Mouse (Mus musculus): Measurements from ENCODE around the gene Scd4.

The Scd4 gene

DNA sequence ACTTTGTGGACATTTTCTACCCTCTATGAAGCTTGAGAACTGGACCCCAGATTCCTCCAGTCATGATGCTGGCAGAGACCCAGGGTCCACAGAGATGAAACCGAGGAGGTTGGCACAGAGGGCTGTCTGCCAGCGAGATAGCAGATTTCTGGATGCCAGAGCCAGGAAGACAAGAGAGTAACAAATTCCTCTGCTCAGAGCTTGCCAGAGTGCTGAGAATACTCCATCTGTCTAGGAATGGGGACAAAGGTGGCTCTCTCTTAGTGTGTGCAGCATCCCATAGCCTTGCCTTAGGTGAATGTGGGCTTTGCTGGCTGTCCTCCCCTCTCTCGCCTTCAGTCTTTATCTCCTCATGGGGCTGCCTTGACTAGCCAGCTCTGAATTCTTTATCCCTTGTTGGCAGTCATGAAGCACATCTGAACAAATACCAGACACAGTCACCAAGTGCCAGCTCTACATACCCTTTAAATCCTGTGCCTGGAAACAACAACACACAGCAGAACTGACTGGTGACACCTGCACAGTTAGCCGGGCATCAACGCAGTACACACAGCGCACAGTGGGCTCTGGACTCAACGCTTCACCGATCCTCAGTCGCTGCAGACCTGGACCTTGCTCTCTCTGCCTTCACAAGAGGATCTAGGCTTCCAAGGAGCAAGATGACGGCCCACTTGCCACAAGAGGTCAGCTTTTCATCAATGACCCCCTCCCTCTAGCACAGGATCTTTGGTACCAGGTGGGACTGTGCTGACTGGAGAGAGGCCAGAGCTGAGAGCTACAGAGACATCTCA lies at the start of gene Scd4:
Scd4 (plus strand) TSS at position 260 of the 791 bp plus-strand sequence.
- no peak for DNase-seq (ENCODE audit: low spot score)

DNA sequence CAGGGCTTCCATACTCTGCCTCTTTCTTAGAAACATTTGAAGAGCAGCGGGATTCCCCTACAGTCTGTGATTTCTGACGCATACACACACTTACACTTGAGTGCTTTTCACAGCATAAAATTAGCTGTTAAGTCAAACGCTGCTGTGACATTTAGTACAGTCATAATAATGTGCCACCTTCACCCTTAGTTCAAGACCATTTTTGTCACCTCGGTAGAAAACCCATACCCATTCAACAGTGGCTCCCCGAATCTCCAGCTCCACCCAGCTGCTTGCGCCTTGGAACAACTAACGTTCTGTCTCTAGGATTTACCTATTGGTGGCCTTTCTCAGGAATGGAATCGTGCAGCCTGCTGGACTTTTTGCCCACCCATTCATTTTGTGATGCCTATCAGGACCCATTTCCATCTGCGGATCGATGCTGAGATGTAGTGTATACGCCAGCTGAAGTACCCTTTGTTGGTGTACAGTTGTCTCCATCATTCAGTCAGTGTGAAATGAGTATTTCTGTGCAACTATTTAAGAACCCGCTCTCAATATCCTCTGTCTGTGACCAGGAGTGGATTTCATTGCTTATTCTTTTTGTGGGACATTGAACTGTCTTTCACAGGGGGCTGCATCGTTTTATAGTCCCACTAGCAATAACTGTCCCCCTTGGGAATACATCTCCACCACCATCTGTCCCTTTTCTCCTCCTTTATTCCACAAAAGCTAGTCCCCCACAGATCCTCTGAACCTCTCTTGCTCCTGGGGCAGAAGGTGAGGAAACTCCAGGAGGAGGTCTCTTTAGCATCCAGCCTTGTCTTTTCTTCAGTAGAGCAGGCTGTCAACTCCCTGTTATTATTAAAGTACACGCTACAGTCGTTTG lies 49.5 kb upstream of the Scd4 start:
- no peak for DNase-seq (ENCODE audit: low spot score)

DNA sequence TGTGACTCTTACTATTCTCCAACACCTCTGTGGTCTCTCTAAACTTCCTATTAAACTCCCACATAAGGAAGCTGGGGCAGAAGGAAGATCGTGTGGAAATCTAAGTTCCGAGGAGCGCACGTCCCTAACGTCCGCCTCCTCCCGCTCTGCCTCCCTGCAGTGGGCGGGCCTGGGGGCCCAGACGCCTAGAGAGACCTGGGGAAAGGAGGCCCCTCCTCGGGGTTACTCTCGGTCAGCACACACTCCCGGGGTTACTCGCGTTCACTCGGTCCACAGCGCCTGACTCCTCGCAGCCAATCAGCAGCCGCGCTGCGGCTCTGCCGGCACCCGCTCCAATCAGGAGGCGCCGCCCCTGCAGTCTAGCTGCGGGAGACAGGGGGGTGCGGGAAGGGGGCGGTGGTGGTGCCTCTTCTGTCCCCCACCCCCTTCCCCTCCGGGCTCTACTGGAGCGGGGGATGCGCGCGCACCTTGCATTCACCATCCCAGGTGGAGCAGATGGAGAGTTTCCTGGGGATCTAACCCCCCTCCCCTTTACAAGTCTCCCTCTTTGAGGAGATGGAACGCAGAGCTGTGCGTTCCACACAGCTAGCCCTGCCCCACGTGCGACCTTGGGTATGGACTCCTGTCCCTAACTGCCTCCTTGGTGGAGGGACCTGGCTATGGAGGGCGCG lies 48.7 kb upstream of the Scd4 start:
- DNase-seq (ENCODE audit: low spot score), result peak; percentile 75

GRCm38 (mm10) chr19:44284723-44285122 lies 48.2 kb upstream of the Scd4 start:
- DNase-seq (ENCODE audit: low spot score), result no peak

GRCm38 (mm10) chr19:44285554-44285953 lies 47.3 kb upstream of the Scd4 start:
- DNase-seq (ENCODE audit: low spot score), result no peak

DNA sequence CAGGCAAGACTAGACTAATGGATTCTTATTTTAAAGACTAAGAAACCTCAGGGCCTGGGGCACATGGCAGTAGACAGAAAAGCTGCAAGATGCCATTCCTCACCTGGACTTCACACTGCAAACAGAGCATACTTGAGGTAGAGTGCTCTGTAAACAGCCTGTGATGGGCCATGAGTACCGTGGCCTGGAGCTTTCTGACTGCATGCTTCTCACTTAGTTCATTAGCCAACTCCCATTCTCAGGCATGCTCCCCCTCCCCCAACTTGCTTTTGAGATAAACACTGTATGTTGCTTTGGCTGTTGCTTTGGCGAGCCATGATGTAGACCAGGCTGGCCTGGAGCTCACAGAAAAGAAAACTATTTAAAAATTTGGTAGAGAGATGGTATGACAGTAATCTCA lies 46.8 kb upstream of the Scd4 start:
- no peak for DNase-seq (ENCODE audit: low spot score)

GRCm38 (mm10) chr19:44287415-44288110 lies 45.3 kb upstream of the Scd4 start:
- DNase-seq (ENCODE audit: low spot score), result no peak

DNA sequence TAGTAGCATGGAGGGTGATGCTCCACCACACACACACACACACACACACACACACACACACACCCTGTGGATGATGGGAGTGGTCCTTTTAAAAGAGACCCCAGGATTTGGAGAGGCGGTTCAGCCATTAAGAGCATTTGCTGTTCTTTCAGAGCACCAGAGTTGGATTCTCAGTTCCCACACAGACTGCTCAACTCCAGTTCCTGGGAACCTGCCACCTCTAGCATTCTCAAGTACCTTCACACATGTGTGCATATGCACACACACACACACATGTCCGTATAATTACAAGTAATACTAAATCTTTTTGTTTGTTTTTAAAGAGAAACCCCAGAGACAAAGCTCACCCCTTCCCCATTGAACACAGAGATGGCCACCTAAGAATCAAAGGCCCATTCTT lies 40.8 kb upstream of the Scd4 start:
- no peak for DNase-seq (ENCODE audit: low spot score)

- no peak for DNase-seq (ENCODE audit: low spot score)
These were observed 40.4 kb upstream of the Scd4 start for GRCm38 (mm10) chr19:44292483-44292882.

DNA sequence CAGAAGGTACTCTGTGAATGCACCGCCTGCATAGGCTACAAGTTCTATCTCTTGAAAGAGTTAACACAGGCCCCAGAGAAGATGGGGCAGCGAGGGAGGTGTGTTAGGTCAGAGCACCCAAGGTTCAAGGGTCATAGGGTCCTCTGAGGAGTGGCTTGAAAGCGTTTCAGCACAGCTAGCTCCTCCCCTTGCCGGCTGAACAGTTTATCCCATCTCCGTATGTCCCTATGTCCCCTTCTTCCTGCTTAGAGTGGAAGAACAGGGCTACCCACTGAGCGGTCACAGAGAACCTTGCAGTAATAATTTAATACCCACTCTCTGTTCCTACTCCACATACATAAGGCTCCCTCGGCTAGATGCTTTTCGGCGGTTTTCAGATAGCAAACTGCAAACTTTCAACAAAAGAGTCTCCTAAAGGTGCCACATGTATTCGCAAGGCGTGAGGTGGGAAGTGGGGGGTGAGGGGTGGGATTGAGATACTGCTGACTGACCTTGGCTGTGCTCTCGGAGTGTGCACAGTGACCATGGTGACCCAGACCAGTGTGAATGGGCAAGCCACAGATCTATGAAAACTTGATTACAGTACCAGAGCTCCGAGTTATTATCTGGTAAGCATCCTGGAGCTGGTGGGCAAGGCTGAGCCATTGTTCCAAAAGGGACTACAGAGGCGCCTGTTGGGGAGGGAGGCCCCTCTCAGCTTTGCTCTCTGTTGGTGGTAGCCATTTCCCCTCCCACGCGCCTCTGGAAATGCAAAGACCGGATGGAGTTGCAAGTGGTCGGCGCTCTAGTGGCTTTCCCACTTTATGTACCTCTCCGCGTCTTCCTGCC lies 39.7 kb upstream of the Scd4 start, which contains the start of gene Scd2:
Scd2 (plus strand) TSS at position 734 of the 828 bp plus-strand sequence.
- DNase-seq (ENCODE audit: low spot score), result no peak

DNA sequence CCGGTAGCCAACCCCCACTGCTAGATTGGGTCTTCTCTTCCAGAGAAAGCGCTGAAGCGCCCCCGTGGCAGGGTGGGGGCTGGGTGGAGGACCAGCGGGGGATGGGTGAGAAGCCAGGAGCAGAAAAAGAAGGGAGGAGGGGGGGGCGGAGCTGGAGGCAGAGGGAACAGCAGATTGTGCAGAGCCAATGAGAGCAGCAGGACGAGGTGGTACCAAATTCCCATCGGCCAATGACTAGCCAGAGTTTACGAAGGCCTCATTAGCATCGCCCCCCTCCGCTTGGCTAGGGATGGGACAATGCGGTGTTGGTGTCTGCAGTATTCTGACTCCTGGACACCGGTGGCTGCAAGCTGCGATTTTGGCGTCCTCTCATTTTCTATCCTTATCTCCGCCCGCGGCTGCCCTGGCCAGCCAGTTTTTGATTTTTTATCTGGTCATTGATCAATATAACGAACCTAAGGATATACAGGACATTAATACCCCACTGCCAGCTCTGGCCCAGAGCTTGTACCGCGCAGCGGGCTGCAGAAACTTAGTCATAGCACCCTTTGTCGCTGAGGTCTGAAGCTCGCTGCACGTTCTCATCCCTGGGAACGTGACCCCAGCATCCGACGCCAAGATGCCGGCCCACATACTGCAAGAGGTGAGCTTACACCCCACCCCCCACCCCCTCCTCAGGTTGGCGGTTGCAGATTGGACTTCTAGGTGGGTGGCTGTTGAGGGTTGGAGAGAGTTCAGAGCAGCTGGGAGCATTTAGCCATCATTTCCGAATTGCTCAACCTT lies 38.9 kb upstream of the Scd4 start:
- peak; percentile 89 for DNase-seq (ENCODE audit: low spot score)

GRCm38 (mm10) chr19:44294588-44295041 lies 38.3 kb upstream of the Scd4 start:
- DNase-seq (ENCODE audit: low spot score), result peak; percentile 82

DNA sequence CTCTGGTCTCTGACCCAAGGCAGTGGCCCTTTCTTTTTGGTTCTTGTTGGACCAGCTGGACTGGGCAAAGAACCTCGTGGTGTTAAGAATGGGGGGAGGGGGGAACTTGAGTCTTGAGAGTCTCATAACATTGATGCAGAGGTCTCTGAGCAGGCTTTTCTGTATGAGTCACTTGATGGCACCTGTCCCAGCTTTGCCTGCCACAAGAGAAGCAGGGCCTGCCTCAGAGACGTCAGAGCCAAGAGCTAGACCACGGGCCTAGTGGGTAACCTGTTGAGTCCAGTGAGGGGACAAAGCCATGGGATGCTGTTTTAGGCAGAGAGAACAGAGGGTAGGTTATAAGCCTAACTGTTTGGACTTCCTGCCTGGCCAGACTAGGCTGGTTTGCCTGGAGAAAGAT lies 37.6 kb upstream of the Scd4 start:
- DNase-seq (ENCODE audit: low spot score), result no peak

- DNase-seq (ENCODE audit: low spot score), result peak; percentile 89
These were observed 37.2 kb upstream of the Scd4 start for GRCm38 (mm10) chr19:44295741-44296140.

GRCm38 (mm10) chr19:44296186-44296585 lies 36.7 kb upstream of the Scd4 start:
- DNase-seq (ENCODE audit: low spot score), result no peak

DNA sequence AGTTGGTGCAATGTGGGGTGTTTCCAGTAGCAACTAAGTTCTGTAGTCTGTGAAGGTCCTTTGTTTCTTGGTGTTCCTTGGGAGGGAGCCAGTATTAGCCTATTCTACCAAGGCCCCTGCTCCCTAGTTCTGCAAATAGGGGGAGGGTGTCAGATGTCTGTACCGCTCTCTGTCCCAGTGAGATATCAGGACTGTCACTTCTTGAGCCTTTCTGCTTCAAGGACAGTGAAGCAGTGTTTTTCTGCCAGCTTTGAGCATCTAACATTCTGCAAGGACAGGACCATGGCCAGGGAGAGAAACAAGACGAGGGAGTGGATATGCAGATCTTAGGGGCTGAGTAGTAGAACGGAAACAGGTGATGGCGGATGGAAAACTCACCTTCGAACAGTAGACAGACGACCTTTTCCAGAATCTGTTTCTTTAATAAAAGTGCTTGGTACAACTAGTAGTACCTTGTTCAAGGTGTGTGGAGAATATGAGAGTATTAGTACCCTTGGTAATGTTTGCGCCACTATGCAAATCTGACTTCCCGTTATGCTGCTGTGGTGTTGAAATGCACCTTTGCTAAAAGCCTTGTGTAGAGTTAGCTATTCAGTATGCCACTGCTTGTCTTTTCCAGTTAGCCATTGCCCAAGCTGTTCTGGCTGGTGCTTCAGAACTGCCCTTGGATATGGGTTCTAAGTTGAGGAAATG lies 35.7 kb upstream of the Scd4 start:
- DNase-seq (ENCODE audit: low spot score), result no peak

DNA sequence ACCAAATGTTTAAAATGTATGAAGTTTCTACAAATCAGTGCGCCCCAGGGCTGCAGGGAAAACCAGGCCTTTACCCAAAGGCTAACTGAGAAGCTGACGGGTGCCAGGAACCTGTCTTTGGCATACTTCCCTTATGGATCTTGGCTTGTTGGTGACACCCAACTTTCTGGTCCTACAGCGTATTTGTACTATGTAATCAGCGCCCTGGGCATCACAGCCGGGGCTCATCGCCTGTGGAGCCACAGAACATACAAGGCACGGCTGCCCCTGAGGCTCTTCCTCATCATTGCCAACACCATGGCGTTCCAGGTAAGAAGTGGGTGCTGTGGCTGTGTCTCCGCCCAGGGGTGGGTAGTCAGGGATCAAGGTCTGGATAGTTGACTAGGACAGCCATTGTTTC lies 35.0 kb upstream of the Scd4 start:
- DNase-seq (ENCODE audit: low spot score), result no peak

GRCm38 (mm10) chr19:44299078-44299477 lies 33.8 kb upstream of the Scd4 start:
- no peak for DNase-seq (ENCODE audit: low spot score)

DNA sequence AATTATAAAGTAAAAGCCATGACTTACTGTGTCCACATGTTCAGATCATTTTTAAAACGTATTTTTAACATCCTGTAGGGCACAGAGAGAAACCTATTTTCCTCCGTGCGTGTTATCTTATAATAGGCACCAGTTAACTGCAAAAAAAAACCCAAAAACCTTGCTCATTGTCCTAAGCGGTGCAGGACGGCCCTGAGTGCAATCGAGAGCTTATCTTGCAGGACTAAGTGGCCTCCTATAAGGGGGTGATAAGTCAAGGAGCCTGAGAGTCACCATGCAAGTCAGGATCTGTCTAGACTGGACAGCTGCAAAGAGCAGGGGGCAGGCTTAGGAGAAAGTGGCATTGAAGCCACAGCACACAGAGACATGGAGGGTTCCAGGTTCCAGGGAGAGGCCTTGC lies 33.0 kb upstream of the Scd4 start:
- no peak for DNase-seq (ENCODE audit: low spot score)

GRCm38 (mm10) chr19:44300520-44300919 lies 32.4 kb upstream of the Scd4 start:
- no peak for DNase-seq (ENCODE audit: low spot score)
